Mouse (Mus musculus) liver, embryonic 14.5 days (tissue): ENCODE results near the gene Ak5.

Source experiments
- CTCF ChIP-seq: IDR thresholded peaks from 2 replicates; pipeline ENCODE4 v1.5.1; 2016; ENCODE audit warnings: antibody characterized with exemption, low read depth, control low read depth
- EP300 ChIP-seq: IDR thresholded peaks from 2 replicates; pipeline ENCODE4 v1.6.1; 2016; ENCODE audit warnings: antibody characterized with exemption, low read depth

DNA sequence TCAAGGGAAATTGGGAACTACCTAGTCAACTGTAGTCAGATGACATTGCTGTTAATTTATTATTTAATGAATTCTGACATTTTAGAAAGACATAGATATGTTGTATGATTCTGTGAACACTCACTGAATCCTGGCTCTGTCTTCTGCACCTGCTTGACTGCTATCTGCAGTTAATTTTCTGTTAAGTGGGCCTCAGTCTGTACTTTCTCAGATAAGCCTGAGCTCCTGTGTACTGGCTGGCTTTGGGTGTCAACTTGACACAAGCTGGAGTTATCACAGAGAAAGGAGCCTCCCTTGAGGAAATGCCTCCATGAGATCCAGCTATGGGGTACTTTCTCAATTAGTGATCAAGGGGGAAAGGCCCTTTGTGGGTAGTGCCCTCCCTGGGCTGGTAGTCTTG is 118.1 kb downstream of the Ak5 start:
- TF ChIP-seq CTCF (no peak), EP300 (peak; percentile 77)
